Mouse (Mus musculus) lung, embryonic 15.5 days (tissue): ENCODE results near the gene Zfp579. TPM values are rescaled to one million over a fixed set of nuclear protein-coding genes. Genes with fewer than 3 reads are reported as not detected.

ENCODE experiments used
- ATAC-seq: fragments of 200-750 bp; cut with Nextera tagmentation; 2 replicates; pipeline ENCODE4 v1.8.0; 2017; ENCODE audit warnings: moderate number of reproducible peaks, borderline replicate concordance; ENCODE audit not compliant: low FRiP score, low TSS enrichment; ENCODE audit errors: extremely low read depth
- H3K27ac ChIP-seq: fragments of 300-500 bp; sonication (generic); 2 replicates; pipeline ENCODE4 v1.5.1; 2015; ENCODE audit warnings: moderate library complexity, mild to moderate bottlenecking, inconsistent platforms
- H3K27me3 ChIP-seq: fragments of 300-500 bp; sonication (generic); 2 replicates; pipeline ENCODE4 v1.6.1; 2015; ENCODE audit warnings: inconsistent platforms
- H3K36me3 ChIP-seq: fragments of 300-500 bp; sonication (generic); 2 replicates; pipeline ENCODE4 v1.6.1; 2015; ENCODE audit warnings: inconsistent platforms
- H3K4me1 ChIP-seq: fragments of 300-500 bp; sonication (generic); 2 replicates; pipeline ENCODE4 v1.6.1; 2015; ENCODE audit warnings: inconsistent platforms
- H3K4me2 ChIP-seq: fragments of 300-500 bp; sonication (generic); 2 replicates; pipeline ENCODE4 v1.6.1; 2015; ENCODE audit warnings: inconsistent platforms, mild to moderate bottlenecking, moderate library complexity
- H3K4me3 ChIP-seq: fragments of 300-500 bp; sonication (generic); 2 replicates; pipeline ENCODE4 v1.5.1; 2015; ENCODE audit warnings: mild to moderate bottlenecking, inconsistent platforms
- H3K9ac ChIP-seq: fragments of 300-500 bp; sonication (generic); 2 replicates; pipeline ENCODE4 v1.6.1; 2015; ENCODE audit warnings: inconsistent platforms
- H3K9me3 ChIP-seq: fragments of 300-500 bp; sonication (generic); 2 replicates; pipeline ENCODE4 v1.6.1; 2016; ENCODE audit warnings: inconsistent platforms
- WGBS: fragments of 180-500 bp; shearing (Covaris S2); methylation state at CpG from one replicate; pipeline ENCODE4 v1.1.7; 2015; 5-methylcytosine and 5-hydroxymethylcytosine counted together
- polyA plus RNA-seq: library from polyadenylated mRNA; unstranded; fragments of >200 nt; fragmentation: Nextera tagmentation; extraction: Ambion mirVana; gene quantifications from 2 replicates; pipeline ENCODE4 v1.2.1, GENCODE M21; 2015

Gene Zfp579
- polyA plus RNA-seq, result 31.5 and 32.0 TPM in 2 replicates

DNA sequence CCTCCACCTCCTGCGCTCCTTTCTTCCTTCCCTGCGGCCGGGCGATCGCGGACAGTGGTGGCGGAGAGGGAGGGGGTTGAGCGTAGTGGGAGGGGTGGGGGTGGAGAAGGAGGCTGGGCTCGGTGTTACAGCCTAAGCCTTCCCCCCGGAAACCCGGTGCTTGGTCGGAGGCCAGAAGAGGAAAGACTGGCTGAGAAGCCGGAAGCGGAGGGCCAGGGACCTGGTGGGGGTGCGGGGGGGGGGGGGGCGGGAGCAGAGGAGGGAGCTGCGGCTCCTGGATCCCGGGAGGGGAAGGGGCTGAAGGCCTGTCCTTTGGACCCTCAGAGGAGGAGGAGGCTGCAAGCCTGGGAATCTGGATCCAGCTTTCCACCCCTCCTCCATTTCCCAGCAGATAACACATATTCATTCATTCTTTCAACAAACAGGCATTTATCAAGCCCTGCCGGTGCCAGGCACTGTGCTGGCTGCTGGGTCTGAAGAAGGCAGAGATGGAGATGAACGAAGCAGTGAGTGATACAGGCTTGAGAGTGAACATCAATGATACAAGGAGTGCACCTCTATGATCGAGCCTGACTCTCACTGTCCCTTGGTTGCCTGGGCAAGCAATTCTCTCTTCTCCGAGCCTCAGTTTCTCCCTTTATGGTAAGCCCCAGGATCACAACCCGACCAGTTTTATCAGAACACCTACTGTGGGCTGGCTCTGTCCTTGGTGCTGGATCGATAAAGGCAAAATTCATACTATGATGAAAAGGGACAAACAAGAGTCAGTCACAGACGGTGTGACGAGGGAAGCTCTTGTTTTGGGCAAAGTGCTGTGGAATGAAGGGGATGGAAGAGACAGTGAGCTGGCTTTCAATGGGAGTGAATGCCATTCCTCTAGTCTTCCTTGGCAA lies at the start of gene Zfp579:
Gene Zfp579, minus strand, starts transcription at position 156 of the 893 bp plus-strand sequence.
- peak; percentile 87 for ATAC-seq
- Histone ChIP-seq H3K4me3 (peak within 1 kb of the TSS; percentile 69), H3K36me3 (peaks cover 19% of the 10 kb centered on the region), H3K4me2 (peak within 1 kb of the TSS; percentile 84), H3K27ac (peak within 1 kb of the TSS; percentile 79), H3K9ac (peak within 1 kb of the TSS; percentile 68), H3K4me1 (peaks cover 22% of the 10 kb centered on the region), H3K9me3 (no peaks in the 10 kb centered on the region), H3K27me3 (no peaks in the 10 kb centered on the region)
- 6% methylated on average over 11 of the region's 26 CpGs for WGBS

DNA sequence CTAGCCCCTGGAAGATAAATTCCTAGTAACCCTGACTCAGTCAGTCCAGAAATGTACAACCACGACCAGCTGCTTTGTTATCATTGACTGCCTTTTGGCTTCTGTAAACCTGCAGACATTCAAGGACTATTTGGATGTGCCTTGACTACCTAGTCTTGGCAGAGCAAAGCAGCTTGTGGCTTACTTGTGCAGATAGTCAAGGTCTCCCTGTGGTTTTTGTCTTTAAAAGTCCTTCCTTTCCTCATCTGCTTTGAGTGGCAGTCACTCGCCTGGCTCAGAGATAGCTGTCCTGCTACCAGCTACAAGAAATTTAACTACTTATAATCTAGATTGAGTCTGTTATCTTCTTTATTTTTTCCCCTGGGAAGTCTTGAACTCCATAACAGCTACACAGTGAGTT lies 49.0 kb upstream of the Zfp579 start:
- Histone ChIP-seq H3K4me2 (no peak overlapping the region), H3K4me3 (no peak overlapping the region), H3K36me3 (no peaks in the 10 kb centered on the region), H3K27me3 (no peaks in the 10 kb centered on the region), H3K27ac (no peak overlapping the region), H3K9ac (no peak overlapping the region), H3K9me3 (no peaks in the 10 kb centered on the region), H3K4me1 (no peaks in the 10 kb centered on the region)
- ATAC-seq, result no peak
- 76% methylated on average over 2 of the region's 2 CpGs for WGBS

DNA sequence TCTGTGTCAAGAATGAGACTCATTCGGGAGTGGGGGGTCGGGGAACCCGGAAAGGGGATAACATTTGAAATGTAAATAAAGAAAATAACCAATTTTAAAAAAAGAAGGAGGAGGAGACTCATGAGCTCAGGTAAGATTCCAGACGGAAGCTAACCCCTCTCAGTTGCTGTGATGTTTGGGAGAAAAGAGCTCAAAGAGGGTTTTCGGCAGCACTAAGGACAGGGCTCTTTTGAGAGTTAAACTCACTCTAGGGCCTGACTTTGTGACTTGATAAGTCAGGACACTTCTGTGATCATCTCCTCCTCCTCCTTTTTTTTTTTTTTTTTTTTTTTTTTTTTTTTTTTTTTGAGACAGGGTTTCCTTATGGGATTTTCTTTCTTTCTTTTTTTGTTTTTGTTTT lies 43.0 kb upstream of the Zfp579 start:
- Histone ChIP-seq H3K36me3 (peaks cover 24% of the 10 kb centered on the region), H3K9ac (peak overlapping the region; percentile 80), H3K4me3 (peak overlapping the region; percentile 78), H3K27ac (peak overlapping the region; percentile 96; the same call in 1 of the 2 replicates), H3K9me3 (no peaks in the 10 kb centered on the region), H3K4me2 (peak overlapping the region; percentile 57), H3K27me3 (no peaks in the 10 kb centered on the region), H3K4me1 (0 out of 2 replicates have a peak, but pooled peaks cover 6% of the 10 kb centered on the region)
- WGBS, result 16% methylated on average over 5 of the region's 5 CpGs
- no peak for ATAC-seq

DNA sequence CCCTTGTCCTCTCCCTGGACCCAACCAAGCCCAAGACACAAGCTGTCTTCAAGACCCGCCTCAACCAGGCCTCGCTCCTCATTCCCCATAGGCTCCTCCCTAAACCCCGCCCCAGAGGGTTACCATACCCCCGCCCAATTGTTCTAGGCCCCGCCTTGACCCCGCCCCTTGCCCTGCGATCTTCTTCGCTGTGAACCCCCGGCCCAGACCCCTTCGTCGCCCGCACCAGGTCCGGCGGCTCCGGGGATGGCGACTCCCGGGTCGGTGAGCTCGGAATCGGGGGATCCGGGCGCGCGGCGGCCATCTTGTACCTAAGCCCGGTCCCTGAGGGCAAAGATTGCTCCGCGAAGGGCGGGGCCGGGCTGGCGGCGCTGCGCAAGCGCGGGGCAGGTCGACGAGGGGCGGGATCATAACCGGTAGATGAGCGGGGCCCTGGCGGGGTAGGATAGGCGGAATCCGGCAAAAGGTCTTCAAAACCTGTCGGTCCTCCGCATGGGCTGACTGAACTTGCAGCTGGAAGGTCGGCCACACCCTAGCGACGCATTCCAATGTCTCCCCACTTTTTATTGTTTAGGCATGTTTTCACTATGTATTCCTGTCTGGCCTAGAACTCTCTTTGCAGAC lies 42.3 kb upstream of the Zfp579 start, which contains the start of gene Zfp784:
Gene Zfp784, minus strand, starts transcription at position 338 of the 624 bp plus-strand sequence.
- 0 out of 2 replicates have a peak, but pooled peaks cover 6% of the 10 kb centered on the region for H3K4me1 ChIP-seq
- ATAC-seq, result peak; percentile 96
- H3K4me3 ChIP-seq, result peak within 1 kb of the TSS; percentile 78
- no peaks in the 10 kb centered on the region for H3K9me3 ChIP-seq
- peak within 1 kb of the TSS; percentile 80 for H3K9ac ChIP-seq
- H3K36me3 ChIP-seq, result peaks cover 31% of the 10 kb centered on the region
- H3K27me3 ChIP-seq, result no peaks in the 10 kb centered on the region
- peak within 1 kb of the TSS; percentile 96 for H3K27ac ChIP-seq
- under 1% methylated on average over 48 of the region's 48 CpGs for WGBS
- peak within 1 kb of the TSS; percentile 57 for H3K4me2 ChIP-seq

DNA sequence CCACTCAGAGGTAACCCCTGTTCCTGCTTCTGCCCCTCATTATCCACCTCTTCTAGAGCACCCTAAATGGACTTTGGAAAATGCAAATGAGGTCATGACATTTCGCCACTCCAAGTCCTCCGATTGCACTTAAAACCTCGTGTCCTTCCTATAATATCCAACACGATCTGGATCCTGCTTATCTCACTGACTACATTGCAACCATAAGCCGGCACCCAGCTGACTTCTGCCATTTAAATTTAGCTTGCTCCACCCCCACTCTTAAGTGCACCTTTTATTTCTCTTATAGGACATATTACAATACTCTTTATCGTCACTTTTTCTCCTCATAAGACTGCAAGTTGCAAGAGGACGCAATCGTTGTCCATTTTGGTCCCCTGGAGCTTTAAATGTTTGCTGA lies 41.5 kb upstream of the Zfp579 start:
- peak overlapping the region; percentile 96 for H3K27ac ChIP-seq
- peak overlapping the region; percentile 57 for H3K4me2 ChIP-seq
- no peak for ATAC-seq
- no peaks in the 10 kb centered on the region for H3K9me3 ChIP-seq
- no peak overlapping the region for H3K9ac ChIP-seq
- 0 out of 2 replicates have a peak, but pooled peaks cover 6% of the 10 kb centered on the region for H3K4me1 ChIP-seq
- no peaks in the 10 kb centered on the region for H3K27me3 ChIP-seq
- H3K4me3 ChIP-seq, result peak overlapping the region; percentile 78
- H3K36me3 ChIP-seq, result peaks cover 39% of the 10 kb centered on the region
- 84% methylated on average over 8 of the region's 8 CpGs for WGBS

DNA sequence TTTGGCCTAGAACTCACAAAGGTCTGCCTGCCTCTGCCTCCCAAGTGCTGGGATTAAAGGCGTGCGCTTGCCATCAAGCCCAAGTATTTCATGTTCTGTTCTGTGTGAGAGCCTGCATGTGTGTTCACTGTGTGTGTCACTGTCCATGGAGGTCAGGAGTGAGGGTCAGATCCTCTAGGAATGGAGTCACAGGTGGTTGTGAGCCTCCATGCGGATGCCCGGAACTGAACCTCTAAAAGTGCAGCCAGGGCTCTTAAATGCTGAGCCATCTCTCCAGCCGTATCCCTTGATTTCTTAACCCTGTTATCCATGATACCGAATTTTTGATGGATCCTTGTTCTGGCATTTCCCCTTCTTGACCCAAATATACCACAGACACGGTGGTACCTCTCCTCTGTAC lies 41.1 kb upstream of the Zfp579 start:
- Histone ChIP-seq H3K27me3 (no peaks in the 10 kb centered on the region), H3K9me3 (peaks cover 3% of the 10 kb centered on the region; the same call in 1 of the 2 replicates), H3K27ac (no peak overlapping the region), H3K4me1 (0 out of 2 replicates have a peak, but pooled peaks cover 6% of the 10 kb centered on the region), H3K4me3 (no peak overlapping the region), H3K9ac (no peak overlapping the region), H3K4me2 (no peak overlapping the region), H3K36me3 (peaks cover 43% of the 10 kb centered on the region)
- no peak for ATAC-seq
- 89% methylated on average over 7 of the region's 7 CpGs for WGBS

DNA sequence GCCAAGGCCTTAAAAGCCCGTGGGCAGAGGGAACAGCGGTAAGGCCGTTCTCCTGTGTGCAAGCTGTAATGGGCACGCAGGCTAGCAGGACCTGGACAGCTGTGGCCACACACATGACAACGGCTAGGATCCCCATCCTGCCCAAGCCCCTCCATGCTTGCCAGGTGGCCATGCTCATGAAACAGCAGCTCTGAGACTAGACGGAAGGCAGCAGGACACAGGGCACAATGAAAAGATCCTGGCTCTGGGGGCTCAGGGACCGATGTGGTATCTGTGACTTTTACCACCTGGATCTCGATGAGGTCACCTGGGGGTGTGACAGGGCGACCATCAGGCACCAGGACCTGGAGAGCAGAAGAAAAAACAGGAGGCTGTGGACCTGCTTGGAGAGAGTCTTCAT lies 40.2 kb upstream of the Zfp579 start:
- no peak overlapping the region for H3K27ac ChIP-seq
- WGBS, result 87% methylated on average over 9 of the region's 9 CpGs
- H3K36me3 ChIP-seq, result peaks cover 52% of the 10 kb centered on the region
- no peak for ATAC-seq
- H3K4me3 ChIP-seq, result no peak overlapping the region
- H3K4me2 ChIP-seq, result no peak overlapping the region
- H3K9me3 ChIP-seq, result peaks cover 12% of the 10 kb centered on the region
- H3K4me1 ChIP-seq, result 0 out of 2 replicates have a peak, but pooled peaks cover 6% of the 10 kb centered on the region
- no peaks in the 10 kb centered on the region for H3K27me3 ChIP-seq
- no peak overlapping the region for H3K9ac ChIP-seq

DNA sequence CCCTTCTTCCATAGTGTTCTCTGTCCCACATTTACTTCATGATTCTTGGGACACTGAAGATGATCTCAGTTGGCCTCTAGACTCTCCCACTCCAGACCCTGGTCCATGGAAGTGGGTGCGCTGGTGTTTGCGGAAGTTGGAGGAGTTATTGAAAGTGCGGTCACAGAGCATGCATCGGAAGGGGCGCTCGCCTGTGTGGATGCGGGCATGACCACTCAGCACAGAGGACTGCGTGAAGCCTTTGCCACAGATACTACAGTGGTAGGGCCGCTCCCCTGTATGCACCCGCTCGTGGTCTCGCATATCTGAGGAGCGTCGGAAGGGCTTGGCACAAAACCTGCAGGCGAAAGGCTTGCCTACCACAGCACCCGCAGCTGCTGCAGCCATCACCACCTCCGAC lies 39.7 kb upstream of the Zfp579 start:
- H3K4me3 ChIP-seq, result no peak overlapping the region
- 96% methylated on average over 17 of the region's 17 CpGs for WGBS
- H3K27me3 ChIP-seq, result no peaks in the 10 kb centered on the region
- H3K4me1 ChIP-seq, result 0 out of 2 replicates have a peak, but pooled peaks cover 6% of the 10 kb centered on the region
- no peak for ATAC-seq
- no peak overlapping the region for H3K4me2 ChIP-seq
- H3K27ac ChIP-seq, result no peak overlapping the region
- H3K36me3 ChIP-seq, result peaks cover 57% of the 10 kb centered on the region
- no peak overlapping the region for H3K9ac ChIP-seq
- H3K9me3 ChIP-seq, result peaks cover 17% of the 10 kb centered on the region

DNA sequence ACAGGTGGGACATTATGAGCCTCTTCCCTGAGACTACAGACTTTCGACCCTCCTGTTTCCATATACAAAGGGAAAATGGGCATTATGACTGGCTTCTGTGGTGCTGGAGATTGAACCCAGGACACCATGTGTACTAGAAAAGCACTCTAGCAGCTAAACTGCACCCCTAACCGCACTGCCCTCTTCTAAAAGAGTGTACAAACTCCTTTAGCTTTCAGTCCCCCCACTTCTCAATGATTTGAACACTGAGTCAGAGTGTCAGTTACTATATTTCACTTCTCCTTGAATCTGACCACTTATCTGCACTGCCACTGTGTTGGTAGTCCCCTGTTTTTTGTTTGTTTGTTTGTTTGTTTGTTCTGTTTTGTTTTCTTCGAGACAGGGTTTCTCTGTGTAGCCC lies 37.9 kb upstream of the Zfp579 start, which contains the start of gene 4632433K11Rik:
Gene 4632433K11Rik, plus strand, starts transcription at position 301 of the 400 bp plus-strand sequence.
- H3K36me3 ChIP-seq, result peaks cover 75% of the 10 kb centered on the region
- 92% methylated on average over 3 of the region's 3 CpGs for WGBS
- 0 out of 2 replicates have a peak, but pooled peaks cover 2% of the 10 kb centered on the region for H3K4me1 ChIP-seq
- peaks cover 30% of the 10 kb centered on the region for H3K9me3 ChIP-seq
- no peaks in the 10 kb centered on the region for H3K27me3 ChIP-seq
- no peak within 1 kb of the TSS for H3K4me3 ChIP-seq
- ATAC-seq, result no peak
- H3K4me2 ChIP-seq, result no peak within 1 kb of the TSS
- H3K9ac ChIP-seq, result no peak within 1 kb of the TSS
- H3K27ac ChIP-seq, result no peak within 1 kb of the TSS

DNA sequence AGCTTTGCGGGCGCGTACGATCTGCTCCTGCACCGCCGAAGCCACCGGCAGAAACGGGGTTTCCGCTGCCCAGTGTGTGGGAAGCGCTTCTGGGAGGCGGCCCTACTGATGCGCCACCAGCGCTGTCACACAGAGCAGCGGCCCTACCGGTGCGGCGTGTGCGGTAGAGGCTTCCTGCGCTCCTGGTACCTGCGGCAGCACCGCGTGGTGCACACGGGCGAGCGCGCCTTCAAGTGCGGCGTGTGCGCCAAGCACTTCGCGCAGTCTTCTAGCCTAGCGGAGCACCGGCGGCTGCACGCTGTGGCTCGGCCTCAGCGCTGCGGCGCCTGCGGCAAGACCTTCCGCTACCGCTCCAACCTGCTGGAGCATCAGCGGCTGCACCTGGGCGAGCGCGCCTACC lies 35.5 kb upstream of the Zfp579 start:
- no peak for ATAC-seq

DNA sequence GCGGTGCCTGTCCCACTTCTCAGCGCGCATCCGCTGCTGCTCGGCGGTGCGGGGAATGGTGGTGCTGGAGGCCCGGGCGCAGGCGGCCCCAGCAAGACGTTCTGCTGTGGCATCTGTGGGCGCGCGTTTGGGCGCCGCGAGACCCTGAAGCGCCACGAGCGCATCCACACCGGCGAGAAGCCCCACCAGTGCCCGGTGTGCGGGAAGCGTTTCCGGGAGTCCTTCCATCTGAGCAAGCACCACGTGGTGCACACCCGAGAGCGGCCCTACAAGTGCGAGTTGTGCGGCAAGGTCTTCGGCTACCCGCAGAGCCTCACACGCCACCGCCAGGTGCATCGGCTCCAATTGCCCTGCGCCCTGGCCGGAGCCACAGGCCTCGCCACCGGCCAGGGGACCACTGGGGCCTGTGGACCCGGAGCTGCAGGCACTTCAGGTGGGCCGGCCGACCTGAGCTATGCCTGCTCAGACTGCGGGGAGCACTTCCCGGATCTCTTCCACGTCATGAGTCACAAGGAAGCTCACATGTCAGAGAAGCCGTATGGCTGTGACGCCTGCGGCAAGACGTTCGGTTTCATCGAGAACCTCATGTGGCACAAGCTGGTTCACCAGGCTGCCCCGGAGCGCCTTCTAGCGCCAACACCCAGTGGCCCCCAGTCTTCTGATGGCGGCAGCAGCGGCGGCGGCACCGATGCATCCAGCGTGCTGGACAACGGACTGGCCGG lies 34.8 kb upstream of the Zfp579 start:
- no peak overlapping the region for H3K4me3 ChIP-seq
- ATAC-seq, result no peak

More for the DNA sequence above, 35.5 kb upstream of the Zfp579 start:
- Histone ChIP-seq H3K27ac (no peak overlapping the region), H3K9ac (no peak overlapping the region), H3K4me2 (no peak overlapping the region), H3K36me3 (peaks cover 90% of the 10 kb centered on the region), H3K9me3 (peaks cover 30% of the 10 kb centered on the region), H3K27me3 (no peaks in the 10 kb centered on the region), H3K4me1 (no peaks in the 10 kb centered on the region), H3K4me3 (no peak overlapping the region)
- WGBS, result 83% methylated on average over 46 of the region's 46 CpGs

More for the DNA sequence above, 34.8 kb upstream of the Zfp579 start:
- peaks cover 30% of the 10 kb centered on the region for H3K9me3 ChIP-seq
- no peaks in the 10 kb centered on the region for H3K27me3 ChIP-seq
- H3K4me2 ChIP-seq, result no peak overlapping the region
- WGBS, result 88% methylated on average over 63 of the region's 63 CpGs
- no peaks in the 10 kb centered on the region for H3K4me1 ChIP-seq
- peaks cover 89% of the 10 kb centered on the region for H3K36me3 ChIP-seq
- H3K9ac ChIP-seq, result no peak overlapping the region
- no peak overlapping the region for H3K27ac ChIP-seq
